Mouse (Mus musculus): Measurements from ENCODE around the gene Lamtor5.
"Not testable (repeated sequence)": the region's sequence is repeated elsewhere in the genome, so short reads cannot be mapped to it uniquely, and the experiment has no call there.

The Lamtor5 gene

DNA sequence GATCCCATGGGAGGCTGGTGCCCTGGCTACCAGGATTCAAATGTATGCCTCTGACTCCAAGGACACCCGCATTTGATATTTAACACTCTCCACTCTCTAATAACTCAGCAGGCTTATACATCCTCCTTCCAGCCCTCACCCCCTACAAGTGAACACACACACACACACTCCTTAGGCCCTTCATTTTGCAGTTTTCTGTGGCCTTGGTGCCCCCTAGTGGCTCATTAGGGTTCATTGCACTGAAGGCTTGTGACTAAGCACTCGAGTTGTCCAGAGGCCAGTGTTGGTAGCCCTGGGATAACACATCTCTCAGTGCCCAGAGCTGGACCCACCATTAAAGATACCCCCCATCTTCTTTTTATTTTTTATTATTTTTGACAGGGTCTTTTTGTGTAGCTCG lies 4.8 kb upstream of the Lamtor5 start:
- DNase-seq: peak; percentile 14 to 36

DNA sequence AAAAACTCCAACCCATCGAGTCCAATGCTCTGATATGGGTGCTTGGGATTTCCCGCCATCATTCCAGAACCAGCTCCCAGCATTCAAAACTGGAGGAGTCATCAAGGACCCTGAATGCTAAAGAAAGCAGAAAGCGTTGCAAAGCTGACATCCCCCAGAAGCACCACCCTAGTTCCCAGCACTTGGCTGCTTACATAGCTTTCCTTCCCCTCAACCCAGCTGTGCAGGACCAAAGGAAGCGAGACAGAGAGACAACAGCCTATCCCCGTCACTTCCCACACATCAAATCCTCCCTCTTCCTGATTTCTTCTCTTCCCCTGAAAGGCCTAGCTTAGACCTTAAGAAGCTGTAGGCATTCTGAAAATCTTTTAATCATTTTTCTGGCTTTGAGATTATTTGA lies 3.3 kb upstream of the Lamtor5 start:
- no peak for DNase-seq

DNA sequence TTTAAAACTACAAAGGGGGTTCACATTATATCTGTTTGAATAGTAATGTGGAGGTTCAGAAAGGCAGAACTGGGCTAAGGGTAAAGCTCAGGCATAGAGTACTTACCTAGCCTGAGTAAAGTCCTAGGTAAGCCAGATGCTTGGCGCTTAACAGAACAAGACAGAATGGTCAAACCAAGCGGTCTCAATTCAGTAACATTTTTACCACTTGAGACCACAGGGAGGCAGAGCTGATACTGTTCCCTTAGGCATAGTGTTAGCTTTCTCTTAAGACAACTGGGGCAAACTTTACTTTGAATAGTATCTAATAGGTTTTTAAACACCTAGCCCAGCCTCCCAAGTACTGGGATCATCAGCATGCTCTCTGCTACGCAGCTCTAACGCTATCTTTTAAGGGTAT lies 2.7 kb upstream of the Lamtor5 start:
- no peak for DNase-seq

DNA sequence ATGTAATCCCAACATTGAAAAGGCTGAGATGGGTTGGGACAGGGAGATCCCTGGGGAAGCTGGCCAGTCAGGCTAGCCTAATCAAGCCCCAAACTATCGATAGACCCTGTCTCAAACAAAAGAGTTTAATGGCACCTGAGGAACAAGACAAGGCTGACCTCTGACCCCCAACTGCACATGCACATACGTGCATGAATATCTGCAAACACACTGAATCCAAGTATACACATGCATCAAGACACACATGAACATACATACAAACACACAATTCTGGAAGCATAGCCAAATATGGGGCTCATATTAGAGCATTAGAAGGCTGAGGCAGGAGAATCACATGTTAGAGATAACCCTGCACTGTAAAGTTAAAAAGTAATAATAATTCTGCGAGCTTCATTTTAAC lies 2.0 kb upstream of the Lamtor5 start:
- DNase-seq: no peak

DNA sequence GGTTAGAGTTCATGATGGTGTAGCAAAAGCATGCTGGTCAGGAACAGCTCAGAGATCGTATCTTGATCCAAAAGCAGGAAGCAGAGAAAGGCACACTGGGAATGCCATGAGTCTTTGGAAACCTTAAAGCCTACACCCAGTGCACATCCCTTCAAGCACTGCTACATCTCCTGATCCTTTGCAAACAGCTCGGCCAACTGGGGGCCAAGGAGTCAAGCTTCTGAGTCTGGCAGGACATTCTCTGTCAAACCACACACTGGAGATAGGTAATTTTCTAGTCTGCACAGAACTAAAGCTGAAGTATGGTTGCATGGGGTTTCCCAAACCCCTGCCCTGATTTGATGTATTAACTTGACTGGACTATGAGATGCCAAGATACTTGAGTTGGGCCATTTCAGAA lies 7.5 kb downstream of the Lamtor5 start:
- no peak for DNase-seq

DNA sequence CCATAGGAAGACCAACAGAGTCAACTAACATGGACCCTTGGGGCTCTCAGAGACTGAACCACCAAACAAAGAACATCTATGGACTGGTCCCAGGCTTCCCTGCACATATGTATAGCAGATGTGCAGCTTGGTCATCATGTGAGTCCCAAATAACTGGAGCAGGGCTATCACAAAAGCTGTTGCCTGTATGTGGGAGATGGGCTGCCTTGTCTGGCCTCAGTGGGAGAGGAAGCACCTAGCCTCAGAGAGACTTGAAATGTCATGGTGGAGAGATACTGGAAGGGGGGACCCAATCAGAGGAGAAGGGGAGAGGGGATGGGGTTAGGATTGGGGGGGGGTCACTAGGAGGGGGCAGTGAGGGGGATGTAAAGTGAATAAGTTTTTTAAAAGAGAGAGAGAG lies 8.7 kb downstream of the Lamtor5 start:
- DNase-seq: no peak

DNA sequence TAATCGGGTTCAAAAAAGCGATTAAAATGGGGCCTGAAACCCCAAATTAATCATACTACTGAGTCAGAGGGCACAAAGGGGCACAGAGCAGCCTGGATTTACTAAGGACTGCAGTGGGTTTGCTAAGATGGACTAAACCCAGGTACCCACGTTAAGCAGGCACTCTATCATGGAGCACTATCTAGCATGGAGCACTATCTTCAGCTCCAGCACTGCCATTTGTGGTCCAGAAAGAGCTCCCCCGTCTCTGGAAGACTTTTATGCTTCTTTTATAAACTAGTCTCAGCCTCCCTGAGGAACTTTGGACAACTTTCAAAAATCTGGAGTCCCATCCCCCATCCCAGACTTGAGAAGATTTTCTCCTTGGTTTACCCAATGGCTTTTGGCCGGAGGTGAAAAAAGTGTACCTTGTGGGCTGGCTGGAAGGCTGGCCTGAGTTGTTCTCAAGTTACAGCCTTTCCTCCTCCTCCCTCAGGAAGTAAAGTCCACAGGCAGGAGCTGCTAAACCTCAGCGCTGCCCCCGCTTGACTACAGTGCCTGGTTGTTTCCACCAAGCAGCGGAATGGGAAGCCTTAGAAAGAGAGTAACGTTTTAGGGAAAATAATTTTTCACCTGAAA lies 12.2 kb downstream of the Lamtor5 start, which contains the start of gene Slc16a4:
Gene Slc16a4 (plus strand): TSS at position 467 of the 618 bp plus-strand sequence.
- no peak for DNase-seq

DNA sequence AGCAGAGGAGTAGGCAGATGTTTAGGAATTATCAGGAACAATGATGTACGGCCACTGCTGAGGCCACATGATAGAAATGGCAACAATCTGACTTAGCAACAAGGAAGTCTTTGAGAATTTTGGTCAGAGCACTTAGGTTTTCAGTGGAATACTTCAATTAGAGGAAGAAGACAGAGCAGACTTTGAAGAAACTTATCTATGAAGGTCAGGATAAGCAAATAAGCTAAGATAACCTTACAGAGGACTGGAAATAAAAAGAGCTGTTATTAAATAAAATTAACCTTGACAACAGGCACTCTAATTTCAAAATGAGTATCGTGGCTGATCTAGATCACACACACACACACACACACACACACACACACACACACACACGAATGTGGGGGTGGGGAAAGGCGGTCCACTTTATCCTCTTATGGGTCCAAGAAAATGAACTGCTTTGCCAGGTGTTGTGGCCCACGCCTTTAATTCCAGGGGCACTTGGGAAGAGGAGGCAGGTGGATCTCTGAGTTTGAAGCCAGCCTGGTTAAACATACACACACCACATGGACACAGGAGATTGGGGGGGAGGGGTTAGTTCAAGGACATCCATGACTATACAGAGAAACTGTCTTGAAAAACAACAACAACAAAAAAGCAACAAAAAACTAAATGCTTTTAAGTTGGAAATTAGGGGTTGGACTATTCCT lies 17.2 kb downstream of the Lamtor5 start:
- DNase-seq: no peak

DNA sequence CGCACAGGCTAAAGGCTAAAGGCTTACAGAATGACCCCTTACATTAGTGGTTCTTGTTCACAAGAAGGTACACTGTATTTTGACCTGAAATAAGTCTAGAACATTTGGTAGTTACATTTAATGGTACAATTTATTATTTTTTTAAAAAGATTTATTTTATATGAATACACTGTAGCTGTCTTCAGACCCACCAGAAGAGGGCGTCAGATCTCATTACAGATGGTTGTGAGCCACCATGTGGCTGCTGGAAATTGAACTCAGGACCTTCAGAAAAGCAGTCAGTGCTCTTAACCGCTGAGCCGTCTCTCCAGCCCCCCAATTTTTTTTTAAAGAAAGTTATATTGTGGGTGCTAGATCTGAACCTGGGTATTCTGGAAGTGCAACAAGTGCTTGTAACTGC lies 18.3 kb downstream of the Lamtor5 start:
- DNase-seq: not testable (repeated sequence)

DNA sequence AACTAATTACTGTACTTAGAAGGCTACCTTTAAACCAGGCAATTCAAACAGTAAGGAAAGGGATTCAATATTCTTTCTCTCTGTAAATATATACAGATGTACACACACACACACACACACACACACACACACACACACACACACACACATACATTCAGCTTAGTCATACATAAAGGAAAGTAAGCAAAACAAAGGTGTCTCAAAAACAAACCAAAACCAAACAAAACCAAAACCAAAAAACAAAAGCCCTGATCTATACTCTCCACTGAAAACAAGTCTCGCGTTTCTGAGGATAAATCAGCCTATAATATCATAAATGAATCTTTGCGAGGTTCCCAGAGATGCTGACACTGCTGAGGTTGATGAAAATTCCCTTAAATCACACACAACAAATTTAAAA lies 38.7 kb downstream of the Lamtor5 start:
- DNase-seq: no peak

DNA sequence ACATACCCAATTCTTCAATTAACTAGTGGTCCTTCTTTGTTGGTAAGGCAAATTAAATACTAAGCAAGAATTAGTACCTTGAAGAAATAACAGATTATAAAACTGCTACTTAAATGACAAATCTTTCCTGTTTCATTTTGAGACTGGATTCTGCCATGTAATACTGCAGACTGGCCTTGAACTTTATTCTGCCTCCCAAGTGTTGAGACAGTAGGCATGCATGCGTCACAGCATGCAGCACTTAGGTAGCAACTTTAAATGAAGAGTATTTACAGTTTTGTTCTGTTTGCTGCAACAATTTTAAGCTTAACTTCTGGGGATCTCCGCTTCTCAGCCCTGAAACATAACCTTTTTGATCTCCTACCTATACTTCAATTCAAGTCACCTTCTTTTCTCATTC lies 42.5 kb downstream of the Lamtor5 start:
- no peak for DNase-seq

DNA sequence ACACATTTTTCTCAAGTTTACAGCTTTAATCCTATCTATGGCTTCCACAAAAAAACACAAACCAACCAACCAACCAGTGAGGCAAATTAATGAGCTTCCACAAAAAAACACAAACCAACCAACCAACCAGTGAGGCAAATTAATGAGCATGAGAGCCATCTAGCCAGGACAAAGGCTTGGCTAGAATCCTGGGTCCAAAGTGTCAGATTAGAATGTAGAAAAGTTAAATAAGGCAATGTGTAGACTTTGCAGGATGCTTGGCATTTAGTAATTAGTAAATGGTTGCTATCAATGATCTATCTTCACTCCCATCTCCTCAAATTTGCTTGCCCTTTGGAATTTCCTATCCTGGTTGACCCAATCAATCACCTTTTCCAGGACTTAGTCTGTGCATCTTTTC lies 43.1 kb downstream of the Lamtor5 start:
- no peak for DNase-seq

DNA sequence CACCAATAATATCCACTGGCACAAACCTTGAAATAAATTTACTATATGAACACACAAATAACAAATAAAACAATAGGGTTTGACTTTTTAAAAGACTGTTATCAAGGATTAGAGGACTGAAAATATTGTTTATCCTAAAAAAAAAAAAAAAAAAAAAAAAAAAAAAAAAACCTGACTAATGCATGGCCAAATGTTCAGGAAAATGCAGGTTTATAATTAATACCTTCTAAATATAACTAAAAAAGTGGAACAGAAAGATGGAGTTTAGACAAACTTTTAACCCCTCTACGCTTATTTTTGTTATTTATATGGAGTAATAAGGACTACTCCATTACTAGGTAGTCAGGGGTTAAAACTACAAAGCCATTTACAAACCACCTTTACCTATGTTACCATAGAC lies 47.8 kb downstream of the Lamtor5 start:
- DNase-seq: no peak

DNA sequence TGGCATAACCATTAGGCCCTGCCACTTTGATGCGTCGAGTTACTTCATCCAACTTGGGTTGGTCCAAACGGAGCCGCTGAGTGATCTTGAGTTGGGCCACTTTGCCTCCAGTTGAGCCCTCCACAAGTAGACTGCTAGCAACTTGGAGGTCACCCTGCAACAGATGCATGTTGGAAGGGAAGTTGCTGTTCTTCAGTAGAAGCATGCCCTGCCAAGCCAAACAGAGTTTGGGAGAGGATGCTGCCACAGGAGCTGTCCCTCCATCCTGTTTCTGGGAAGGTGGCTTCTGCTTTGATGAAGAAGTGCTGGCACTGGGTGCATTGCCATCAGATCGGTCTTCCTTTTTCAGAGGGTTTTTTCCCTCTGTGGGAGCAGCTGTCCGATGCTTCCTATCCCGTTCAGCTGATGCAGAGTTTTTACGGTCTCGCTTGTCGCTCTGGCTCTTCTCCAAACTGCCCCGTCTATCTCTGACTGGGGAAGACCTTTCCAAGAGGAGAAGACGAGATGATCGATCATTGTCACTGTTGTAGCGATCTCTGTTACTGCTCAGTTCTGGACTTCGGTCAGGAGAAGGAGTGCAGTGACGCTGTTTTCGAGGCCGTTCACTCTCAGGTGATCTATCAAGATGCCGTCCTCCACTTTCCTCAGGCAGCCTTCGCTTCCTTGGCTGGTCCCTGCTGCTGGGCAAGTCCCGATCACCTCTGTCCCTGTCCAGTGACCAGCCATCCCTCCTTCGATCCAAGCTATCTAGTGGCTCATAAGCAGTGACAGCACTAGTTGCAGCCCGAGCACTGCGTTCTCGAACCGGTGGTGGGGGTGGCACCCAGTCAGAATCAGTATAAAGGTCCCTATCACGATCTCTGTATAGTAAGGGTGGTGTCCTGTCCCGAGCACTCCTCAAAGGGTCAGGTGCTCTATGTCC lies 52.1 kb downstream of the Lamtor5 start:
- DNase-seq: peak in 1 of 2 experiments; percentile 6

DNA sequence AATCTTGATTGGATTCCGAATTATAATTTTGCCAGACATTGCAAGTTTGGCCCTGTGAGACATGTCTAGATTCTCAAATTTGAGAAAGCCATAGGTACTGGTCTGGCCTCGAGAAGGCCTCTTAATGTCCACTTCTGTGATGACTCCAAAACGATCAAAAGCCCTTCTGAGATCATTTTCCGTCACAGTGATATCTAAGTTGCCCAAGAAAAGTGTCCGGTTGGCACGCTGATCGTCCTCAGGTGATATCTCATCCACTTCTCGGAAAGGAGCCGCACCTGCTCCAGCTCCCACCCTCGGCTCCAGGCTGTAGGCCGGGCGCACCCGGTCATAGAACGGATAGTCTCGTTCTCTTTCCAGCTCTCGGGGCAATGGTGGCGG lies 53.1 kb downstream of the Lamtor5 start:
- DNase-seq: peak in 1 of 2 experiments; percentile 37

DNA sequence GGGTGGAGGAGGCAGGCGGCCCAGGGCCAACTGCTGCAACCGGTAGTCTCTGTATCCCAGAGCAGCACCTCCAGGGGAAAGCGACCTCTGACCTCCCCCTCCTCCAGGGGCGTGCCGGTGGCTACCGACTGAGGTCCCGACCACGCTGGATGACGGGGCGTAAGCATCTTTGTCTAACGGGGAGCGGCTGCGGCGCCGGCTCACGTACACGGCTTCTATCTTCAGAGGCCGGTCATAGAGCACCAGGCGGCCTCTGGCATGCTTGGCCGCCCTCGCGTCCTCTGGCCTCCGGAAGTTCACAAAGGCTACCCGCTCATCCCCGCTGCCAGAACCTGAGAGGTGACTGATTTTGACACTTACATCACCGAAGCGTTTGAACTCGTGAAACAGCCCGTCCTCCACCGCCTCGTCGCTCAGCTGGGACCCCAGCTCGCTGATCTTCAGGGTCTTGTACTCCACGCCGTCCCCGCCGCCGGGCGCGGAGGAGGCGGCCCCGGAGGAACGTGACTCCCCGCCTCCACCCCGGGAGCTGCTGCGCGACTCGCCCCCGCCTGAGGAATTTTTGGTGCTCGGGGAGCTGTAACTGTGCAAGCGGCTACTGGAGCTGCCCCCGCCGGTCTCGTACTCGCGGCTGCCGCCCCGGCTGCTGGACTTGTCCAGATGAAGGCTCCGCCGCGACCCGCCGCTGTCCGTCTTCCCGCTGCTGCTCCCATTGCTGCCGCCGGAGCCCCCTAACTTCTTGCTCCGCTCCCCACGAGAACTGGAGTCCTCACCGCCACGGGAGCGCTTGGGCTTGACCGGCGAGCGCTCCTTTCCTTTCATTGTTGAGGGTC lies 53.7 kb downstream of the Lamtor5 start:
- peak in 1 of 2 experiments; percentile 46 for DNase-seq

DNA sequence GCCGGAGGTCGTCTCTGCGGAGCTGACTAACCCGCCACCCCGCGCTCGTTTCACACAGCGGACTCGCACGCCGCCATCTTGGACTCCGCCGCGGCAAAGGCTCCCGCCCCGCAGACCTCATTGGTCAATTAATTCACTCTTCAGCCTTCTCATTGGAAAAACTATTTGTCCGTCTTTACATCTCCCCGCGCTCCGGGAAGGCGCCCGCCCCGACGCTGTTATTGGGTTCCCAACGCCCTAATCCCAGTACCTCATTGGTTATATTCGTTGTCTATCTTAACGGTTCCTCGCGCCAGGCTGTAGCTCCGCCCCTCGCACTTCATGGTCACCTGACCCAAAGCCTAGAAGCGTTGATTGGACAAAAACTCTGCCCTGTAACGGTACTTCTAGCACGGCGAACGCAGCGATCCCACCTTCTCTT lies 54.3 kb downstream of the Lamtor5 start:
- DNase-seq: peak; percentile 91 to 97
